Mouse (Mus musculus): ENCODE results near the gene AB124611.

- TF ChIP-seq CTCF (IDR thresholded peaks at IDR 0.05) (no peak), EP300 (IDR thresholded peaks at IDR 0.05) (no peak)
Observed at GRCm38 (mm10) chr9:21505767-21506166, 20.2 kb upstream of the AB124611 start.
